Mouse (Mus musculus): ENCODE data around the gene AC109138.7. TPM values are rescaled to one million over a fixed set of nuclear protein-coding genes. Genes with fewer than 3 reads are reported as not detected.
A peak's percentile ranks its signal among the peaks of the same experiment; 100 is the strongest.

The AC109138.7 gene
- polyA plus RNA-seq, 1 experiment from 2014 or later, result not detected

DNA sequence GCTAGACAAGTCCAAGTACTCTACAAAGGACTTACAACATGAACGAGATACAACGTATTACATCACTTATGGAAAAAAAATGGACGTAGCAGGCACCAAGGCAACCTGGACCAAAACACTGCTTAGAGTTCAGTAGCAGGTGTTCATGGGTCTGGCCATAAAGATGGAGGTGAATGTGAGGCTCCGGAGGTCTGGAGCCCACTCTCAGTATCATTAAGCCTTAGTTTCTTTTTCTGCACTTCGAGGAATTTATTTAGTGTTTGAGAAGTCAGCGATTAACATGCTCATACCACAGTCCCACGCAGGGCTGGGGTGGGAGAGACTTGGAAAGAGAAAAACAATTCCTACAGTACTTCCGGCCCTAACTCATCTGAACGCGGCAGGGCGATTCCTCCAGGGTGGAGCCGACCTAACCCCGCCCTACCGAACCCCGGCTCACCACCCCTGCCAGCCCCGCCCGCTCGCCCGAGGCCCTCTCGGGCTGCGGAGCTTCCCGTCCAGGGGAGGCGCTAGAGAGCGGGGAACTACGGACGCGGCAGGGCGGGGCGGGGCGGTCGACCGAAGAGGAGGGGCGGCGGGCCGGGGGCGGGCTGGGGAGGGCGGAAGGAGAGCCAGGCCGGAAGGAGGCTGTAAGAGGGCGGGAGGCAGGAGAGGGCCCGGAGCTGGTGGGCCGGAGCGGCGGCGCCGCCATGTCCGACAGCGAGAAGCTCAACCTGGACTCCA is 22.5 kb upstream of the AC109138.7 start, which contains the start of gene Ppp1ca:
Gene Ppp1ca (plus strand): TSS at position 538 of the 723 bp plus-strand sequence.
- peak within 1 kb of the TSS; percentile 95 for H3K9ac ChIP-seq (replicated peaks; ENCODE audit: low read depth)
- H3K4me2 ChIP-seq (replicated peaks; ENCODE audit: low read depth, low read length), result peak within 1 kb of the TSS; percentile 87
- no peaks in the 10 kb centered on the region for H3K9me3 ChIP-seq (ENCODE audit: low read length)
- TF ChIP-seq CTCF (IDR thresholded peaks at IDR 0.05), result peak; percentile 80
- no peak for TF ChIP-seq EP300 (IDR thresholded peaks at IDR 0.05)
- peaks cover 24% of the 10 kb centered on the region; the same call in 1 of the 2 replicates for H3K36me3 ChIP-seq (ENCODE audit: insufficient read depth, low read length)
- peak within 1 kb of the TSS; percentile 82 for H3K4me3 ChIP-seq (ENCODE audit: low read depth, low read length)
- no peaks in the 10 kb centered on the region for H3K27me3 ChIP-seq (replicated peaks; ENCODE audit: insufficient read depth, low read length)
- peaks cover 8% of the 10 kb centered on the region; the same call in 1 of the 2 replicates for H3K4me1 ChIP-seq (ENCODE audit: insufficient read depth, low read depth, low read length)
- H3K27ac ChIP-seq (ENCODE audit: low read length), result peak within 1 kb of the TSS; percentile 95
- ATAC-seq (peak; percentile 96), DNase-seq (ENCODE audit: low spot score) (peak; percentile 99)
- 2% methylated on average over 40 of the region's 47 CpGs for WGBS

DNA sequence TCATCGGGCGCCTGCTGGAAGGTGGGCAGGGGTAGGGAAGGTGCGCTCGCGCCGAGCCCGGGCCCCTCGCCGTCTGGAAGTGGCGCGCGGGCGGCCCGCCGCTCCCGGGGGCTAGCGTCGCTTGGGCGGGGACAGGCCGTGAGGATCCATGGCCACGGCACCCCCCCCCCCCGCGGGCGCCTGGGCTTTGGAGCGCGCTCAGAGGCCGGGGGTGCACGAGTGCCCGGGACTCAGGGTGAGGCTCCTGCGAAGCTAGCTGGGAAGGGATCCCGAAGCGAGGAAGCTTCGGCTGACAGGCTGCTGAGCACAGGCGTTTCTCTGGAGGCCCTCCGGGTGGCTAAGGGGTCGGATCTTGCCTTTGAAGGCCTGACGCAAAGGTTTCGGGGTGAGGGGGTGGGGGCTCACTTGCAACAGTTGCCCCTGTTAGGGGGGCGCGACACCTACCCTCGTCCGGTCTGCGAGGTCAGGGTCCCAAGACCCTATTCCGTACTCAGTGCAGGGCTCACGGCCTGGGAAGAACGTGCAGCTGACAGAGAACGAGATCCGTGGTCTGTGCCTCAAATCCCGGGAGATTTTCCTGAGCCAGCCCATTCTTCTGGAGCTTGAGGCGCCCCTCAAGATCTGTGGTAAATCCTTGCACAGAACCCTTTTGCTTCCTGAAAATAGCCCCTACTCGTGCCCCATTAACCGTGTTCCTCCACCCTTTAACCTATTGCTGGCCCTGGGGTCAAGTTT is 21.7 kb upstream of the AC109138.7 start:
- Histone ChIP-seq H3K4me3 (ENCODE audit: low read depth, low read length) (peak overlapping the region; percentile 82), H3K36me3 (ENCODE audit: insufficient read depth, low read length) (peaks cover 24% of the 10 kb centered on the region; the same call in 1 of the 2 replicates), H3K9me3 (ENCODE audit: low read length) (no peaks in the 10 kb centered on the region), H3K4me2 (replicated peaks; ENCODE audit: low read depth, low read length) (peak overlapping the region; percentile 87), H3K27me3 (replicated peaks; ENCODE audit: insufficient read depth, low read length) (no peaks in the 10 kb centered on the region), H3K9ac (replicated peaks; ENCODE audit: low read depth) (peak overlapping the region; percentile 95), H3K4me1 (ENCODE audit: insufficient read depth, low read depth, low read length) (peaks cover 8% of the 10 kb centered on the region; the same call in 1 of the 2 replicates), H3K27ac (ENCODE audit: low read length) (peak overlapping the region; percentile 95)
- DNase-seq (ENCODE audit: low spot score), result peak; percentile 44
- WGBS, result under 1% methylated on average over 28 of the region's 52 CpGs
- peak; percentile 53 for ATAC-seq
- no peak for TF ChIP-seq CTCF (IDR thresholded peaks at IDR 0.05)
- no peak for TF ChIP-seq EP300 (IDR thresholded peaks at IDR 0.05)

- no peaks in the 10 kb centered on the region for H3K9me3 ChIP-seq (ENCODE audit: low read length)
- H3K4me2 ChIP-seq (replicated peaks; ENCODE audit: low read depth, low read length), result peak overlapping the region; percentile 87
- no peak overlapping the region for H3K27ac ChIP-seq (ENCODE audit: low read length)
- ATAC-seq (no peak), DNase-seq (ENCODE audit: low spot score) (no peak)
- peak overlapping the region; percentile 82 for H3K4me3 ChIP-seq (ENCODE audit: low read depth, low read length)
- peaks cover 8% of the 10 kb centered on the region; the same call in 1 of the 2 replicates for H3K4me1 ChIP-seq (ENCODE audit: insufficient read depth, low read depth, low read length)
- 52% methylated on average over 6 of the region's 6 CpGs for WGBS
- TF ChIP-seq CTCF (IDR thresholded peaks at IDR 0.05) (no peak), EP300 (IDR thresholded peaks at IDR 0.05) (no peak)
- no peaks in the 10 kb centered on the region for H3K27me3 ChIP-seq (replicated peaks; ENCODE audit: insufficient read depth, low read length)
- peak overlapping the region; percentile 95 for H3K9ac ChIP-seq (replicated peaks; ENCODE audit: low read depth)
- peaks cover 24% of the 10 kb centered on the region; the same call in 1 of the 2 replicates for H3K36me3 ChIP-seq (ENCODE audit: insufficient read depth, low read length)
Observed at GRCm38 (mm10) chr19:4193129-4193528, 21.0 kb upstream of the AC109138.7 start.

DNA sequence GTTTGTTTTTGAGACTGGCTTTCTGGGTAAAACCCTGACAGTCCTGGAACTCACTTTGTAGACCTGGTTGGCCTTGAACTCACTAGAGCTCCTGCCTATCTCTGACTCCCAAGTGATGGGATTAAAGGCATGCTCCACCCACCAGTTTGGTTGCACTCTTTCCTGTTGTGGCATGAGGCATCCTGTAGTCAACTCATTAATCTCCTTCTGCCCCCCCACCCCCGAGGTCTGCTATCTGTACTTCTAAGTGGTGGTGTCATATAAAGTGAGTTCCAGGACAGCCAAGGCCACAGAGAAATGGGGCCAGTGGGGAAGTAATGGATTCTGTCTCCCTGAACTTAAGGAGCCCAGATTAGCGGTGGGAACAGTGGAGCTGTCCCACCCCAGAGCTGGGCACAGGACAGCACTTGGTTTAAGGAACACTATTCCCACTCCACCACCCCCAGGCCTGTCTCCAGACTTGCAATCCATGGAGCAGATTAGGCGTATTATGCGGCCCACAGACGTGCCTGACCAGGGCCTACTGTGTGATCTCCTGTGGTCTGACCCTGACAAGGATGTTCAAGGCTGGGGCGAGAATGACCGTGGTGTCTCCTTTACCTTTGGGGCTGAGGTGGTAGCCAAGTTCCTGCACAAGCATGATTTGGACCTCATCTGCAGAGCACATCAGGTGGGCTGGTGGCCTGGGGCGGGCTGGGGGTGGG is 20.0 kb upstream of the AC109138.7 start:
- H3K9ac ChIP-seq (replicated peaks; ENCODE audit: low read depth), result no peak overlapping the region
- DNase-seq (ENCODE audit: low spot score), result no peak
- no peak for ATAC-seq
- H3K9me3 ChIP-seq (ENCODE audit: low read length), result no peaks in the 10 kb centered on the region
- peaks cover 8% of the 10 kb centered on the region; the same call in 1 of the 2 replicates for H3K4me1 ChIP-seq (ENCODE audit: insufficient read depth, low read depth, low read length)
- H3K4me3 ChIP-seq (ENCODE audit: low read depth, low read length), result no peak overlapping the region
- no peak for TF ChIP-seq CTCF (IDR thresholded peaks at IDR 0.05)
- no peak for TF ChIP-seq EP300 (IDR thresholded peaks at IDR 0.05)
- no peak overlapping the region for H3K27ac ChIP-seq (ENCODE audit: low read length)
- no peak overlapping the region for H3K4me2 ChIP-seq (replicated peaks; ENCODE audit: low read depth, low read length)
- WGBS, result 78% methylated on average over 8 of the region's 8 CpGs
- peaks cover 24% of the 10 kb centered on the region; the same call in 1 of the 2 replicates for H3K36me3 ChIP-seq (ENCODE audit: insufficient read depth, low read length)
- H3K27me3 ChIP-seq (replicated peaks; ENCODE audit: insufficient read depth, low read length), result no peaks in the 10 kb centered on the region

DNA sequence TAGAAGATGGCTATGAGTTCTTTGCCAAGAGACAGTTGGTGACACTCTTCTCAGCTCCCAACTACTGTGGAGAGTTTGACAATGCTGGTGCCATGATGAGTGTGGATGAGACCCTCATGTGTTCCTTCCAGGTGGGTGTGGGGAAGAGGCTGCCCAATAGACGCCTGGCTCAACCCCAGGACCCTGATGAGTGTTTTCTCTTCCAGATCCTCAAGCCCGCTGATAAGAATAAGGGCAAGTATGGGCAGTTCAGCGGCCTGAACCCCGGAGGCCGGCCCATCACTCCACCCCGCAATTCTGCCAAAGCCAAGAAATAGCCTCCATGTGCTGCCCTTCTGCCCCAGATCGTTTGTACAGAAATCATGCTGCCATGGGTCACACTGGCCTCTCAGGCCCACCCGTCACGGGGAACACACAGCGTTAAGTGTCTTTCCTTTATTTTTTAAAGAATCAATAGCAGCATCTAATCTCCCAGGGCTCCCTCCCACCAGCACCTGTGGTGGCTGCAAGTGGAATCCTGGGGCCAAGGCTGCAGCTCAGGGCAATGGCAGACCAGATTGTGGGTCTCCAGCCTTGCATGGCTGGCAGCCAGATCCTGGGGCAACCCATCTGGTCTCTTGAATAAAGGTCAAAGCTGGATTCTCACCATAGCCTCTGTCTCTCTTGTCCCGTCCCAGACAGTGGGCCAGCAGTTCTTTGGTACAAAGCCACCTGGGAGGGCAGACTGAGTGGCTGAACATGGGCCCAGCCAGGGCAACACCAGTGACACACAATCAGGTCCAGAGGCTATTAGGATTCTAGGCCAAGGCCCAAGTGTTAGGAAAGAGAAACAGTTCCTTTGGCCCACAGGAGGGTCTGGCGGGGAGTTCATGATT is 19.1 kb upstream of the AC109138.7 start:
- H3K4me3 ChIP-seq (ENCODE audit: low read depth, low read length), result no peak overlapping the region

More for the DNA sequence above, 19.1 kb upstream of the AC109138.7 start:
- H3K27me3 ChIP-seq (replicated peaks; ENCODE audit: insufficient read depth, low read length), result no peaks in the 10 kb centered on the region
- H3K4me2 ChIP-seq (replicated peaks; ENCODE audit: low read depth, low read length), result no peak overlapping the region
- DNase-seq (ENCODE audit: low spot score) (no peak), ATAC-seq (no peak)
- no peaks in the 10 kb centered on the region for H3K9me3 ChIP-seq (ENCODE audit: low read length)
- no peak overlapping the region for H3K27ac ChIP-seq (ENCODE audit: low read length)
- H3K9ac ChIP-seq (replicated peaks; ENCODE audit: low read depth), result no peak overlapping the region
- H3K4me1 ChIP-seq (ENCODE audit: insufficient read depth, low read depth, low read length), result peaks cover 8% of the 10 kb centered on the region; the same call in 1 of the 2 replicates
- peaks cover 24% of the 10 kb centered on the region; the same call in 1 of the 2 replicates for H3K36me3 ChIP-seq (ENCODE audit: insufficient read depth, low read length)
- 76% methylated on average over 12 of the region's 12 CpGs for WGBS
- TF ChIP-seq CTCF (IDR thresholded peaks at IDR 0.05) (no peak), EP300 (IDR thresholded peaks at IDR 0.05) (no peak)
